Mouse (Mus musculus): ENCODE results near the gene Crk. TPM values are rescaled to one million over a fixed set of nuclear protein-coding genes. Genes with fewer than 3 reads are reported as not detected.

The Crk gene
- polyA plus RNA-seq, 1 experiment from 2014 or later, result 37.1 TPM

GRCm38 (mm10) chr11:75751082-75751481, 72.0 kb downstream of the Crk start:
- Histone ChIP-seq H3K9ac (no peak overlapping the region), H3K36me3 (peaks cover 51% of the 10 kb centered on the region), H3K4me2 (no peak overlapping the region), H3K27ac (no peak overlapping the region), H3K4me3 (replicated peaks) (no peak overlapping the region), H3K27me3 (no peaks in the 10 kb centered on the region), H3K4me1 (replicated peaks) (peaks cover 35% of the 10 kb centered on the region), H3K9me3 (replicated peaks) (no peaks in the 10 kb centered on the region)
- ATAC-seq (ENCODE audit: low read depth) (no peak), DNase-seq (no peak)
- 72% methylated on average over 4 of the region's 4 CpGs for WGBS (ENCODE audit: insufficient replicate concordance)

Other genes with a start within 250 kb of the Crk start
- gene Serpinf2, start 239.7 kb upstream of the Crk start, polyA plus RNA-seq (2015; fragmentation: Nextera tagmentation; extraction: Ambion mirVana), result 372 and 430 TPM in 2 replicates
- 18.5 and 21.3 TPM in 2 replicates for gene Wdr81, start 224.5 kb upstream of the Crk start, polyA plus RNA-seq (2015; fragmentation: Nextera tagmentation; extraction: Ambion mirVana)
- 18.7 and 18.8 TPM in 2 replicates for gene Tlcd2, start 217.5 kb upstream of the Crk start, polyA plus RNA-seq (2015; fragmentation: Nextera tagmentation; extraction: Ambion mirVana)
- 28.2 and 31.5 TPM in 2 replicates for gene Prpf8, start 192.4 kb upstream of the Crk start, polyA plus RNA-seq (2015; fragmentation: Nextera tagmentation; extraction: Ambion mirVana)
- gene Rilp, start 169.2 kb upstream of the Crk start, polyA plus RNA-seq (2015; fragmentation: Nextera tagmentation; extraction: Ambion mirVana), result 1.4 and 1.6 TPM in 2 replicates
- 2.6 and 3.0 TPM in 2 replicates for gene Scarf1, start 165.7 kb upstream of the Crk start, polyA plus RNA-seq (2015; fragmentation: Nextera tagmentation; extraction: Ambion mirVana)
- 3.7 and 5.9 TPM in 2 replicates for gene Slc43a2, start 147.6 kb upstream of the Crk start, polyA plus RNA-seq (2015; fragmentation: Nextera tagmentation; extraction: Ambion mirVana)
- 33.2 and 38.3 TPM in 2 replicates for gene Pitpna, start 91.2 kb upstream of the Crk start, polyA plus RNA-seq (2015; fragmentation: Nextera tagmentation; extraction: Ambion mirVana)
- 12.9 and 13.9 TPM in 2 replicates for gene Inpp5k, start 48.3 kb upstream of the Crk start, polyA plus RNA-seq (2015; fragmentation: Nextera tagmentation; extraction: Ambion mirVana)
- 18.3 and 23.0 TPM in 2 replicates for gene Myo1c, start 28.8 kb upstream of the Crk start, polyA plus RNA-seq (2015; fragmentation: Nextera tagmentation; extraction: Ambion mirVana)
- 325 and 423 TPM in 2 replicates for gene Ywhae, start 53.6 kb downstream of the Crk start, polyA plus RNA-seq (2015; fragmentation: Nextera tagmentation; extraction: Ambion mirVana)
- 0.05 and 0.06 TPM in 2 replicates for gene Doc2b, start 116.8 kb downstream of the Crk start, polyA plus RNA-seq (2015; fragmentation: Nextera tagmentation; extraction: Ambion mirVana)